Mouse (Mus musculus): Measurements from ENCODE around the gene Iffo2. TPM values are rescaled to one million over a fixed set of nuclear protein-coding genes. Genes with fewer than 3 reads are reported as not detected.

Iffo2 gene
- total RNA-seq, 2 experiments from 2014 or later: 15.7 to 17.5 TPM

DNA sequence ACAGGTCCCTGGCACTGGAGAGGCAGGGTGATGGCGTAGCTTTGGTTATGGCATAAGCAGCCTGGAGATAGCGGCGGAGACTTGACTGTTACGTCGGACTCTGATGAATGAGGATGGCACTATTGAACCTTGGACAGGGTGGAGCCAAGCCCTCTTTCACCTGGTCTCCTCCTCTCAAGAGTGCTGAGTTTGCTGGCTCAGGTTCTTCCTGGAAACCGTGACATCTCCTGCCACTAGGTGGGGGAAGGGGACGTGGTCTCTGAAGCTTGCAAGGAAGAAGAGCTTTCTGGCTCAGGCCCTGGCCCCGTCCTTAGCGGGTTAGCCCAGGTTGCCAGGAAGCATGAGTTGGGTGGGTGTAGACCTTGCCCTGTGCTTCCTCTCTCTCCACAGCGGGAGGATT, 99.8 kb downstream of the Iffo2 start:
- TF ChIP-seq CTCF (conservative IDR thresholded peaks at IDR 0.05): peak; percentile 20; the same call in 1 of the 2 replicates
- H3K4me3 ChIP-seq: no peak overlapping the region
- DNase-seq (ENCODE audit: low spot score in 2 of 2): no peak
- H3K27ac ChIP-seq: no peak overlapping the region

GRCm38 (mm10) chr4:139631141-139631540, 100.8 kb downstream of the Iffo2 start:
- no peak for DNase-seq (ENCODE audit: low spot score in 2 of 2)
- TF ChIP-seq CTCF (conservative IDR thresholded peaks at IDR 0.05): no peak
- Histone ChIP-seq H3K4me3 (no peak overlapping the region), H3K27ac (peak overlapping the region; percentile 21; the same call in 1 of the 2 replicates)

GRCm38 (mm10) chr4:139631569-139632253, 101.4 kb downstream of the Iffo2 start:
- Histone ChIP-seq H3K4me3 (no peak overlapping the region), H3K27ac (peak overlapping the region; percentile 21; the same call in 1 of the 2 replicates)
- no peak for DNase-seq (ENCODE audit: low spot score in 2 of 2)
- TF ChIP-seq CTCF (conservative IDR thresholded peaks at IDR 0.05): no peak; the same call in 1 of the 2 replicates

DNA sequence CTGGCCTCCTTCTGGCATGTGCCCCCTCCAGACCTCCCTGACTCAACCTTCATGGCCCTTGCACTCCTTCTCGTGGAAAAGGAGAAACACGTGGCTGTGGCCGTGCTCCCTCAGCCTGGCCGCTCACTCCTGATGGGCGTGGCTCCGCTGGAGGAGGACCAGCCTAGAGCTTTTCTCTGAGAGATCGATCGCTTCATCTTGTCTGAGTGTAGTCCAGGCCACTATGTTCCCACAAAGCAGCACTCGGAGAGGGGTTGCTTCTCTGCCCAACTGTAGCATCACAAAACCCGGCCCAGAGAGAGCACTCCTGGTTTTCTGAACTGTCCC, 101.9 kb downstream of the Iffo2 start:
- DNase-seq (ENCODE audit: low spot score in 2 of 2): no peak
- Histone ChIP-seq H3K27ac (no peak overlapping the region; the same call in 1 of the 2 replicates), H3K4me3 (no peak overlapping the region)
- no peak for TF ChIP-seq CTCF (conservative IDR thresholded peaks at IDR 0.05)

GRCm38 (mm10) chr4:139636373-139636772, 106.0 kb downstream of the Iffo2 start:
- DNase-seq (ENCODE audit: low spot score in 2 of 2): peak; percentile 52 to 86
- no peak overlapping the region for H3K27ac ChIP-seq
- TF ChIP-seq CTCF (conservative IDR thresholded peaks at IDR 0.05): peak; percentile 98
- no peak overlapping the region for H3K4me3 ChIP-seq

GRCm38 (mm10) chr4:139637847-139638246, 107.5 kb downstream of the Iffo2 start:
- no peak overlapping the region for H3K4me3 ChIP-seq
- no peak for TF ChIP-seq CTCF (conservative IDR thresholded peaks at IDR 0.05)
- no peak for DNase-seq (ENCODE audit: low spot score in 2 of 2)
- H3K27ac ChIP-seq: no peak overlapping the region

DNA sequence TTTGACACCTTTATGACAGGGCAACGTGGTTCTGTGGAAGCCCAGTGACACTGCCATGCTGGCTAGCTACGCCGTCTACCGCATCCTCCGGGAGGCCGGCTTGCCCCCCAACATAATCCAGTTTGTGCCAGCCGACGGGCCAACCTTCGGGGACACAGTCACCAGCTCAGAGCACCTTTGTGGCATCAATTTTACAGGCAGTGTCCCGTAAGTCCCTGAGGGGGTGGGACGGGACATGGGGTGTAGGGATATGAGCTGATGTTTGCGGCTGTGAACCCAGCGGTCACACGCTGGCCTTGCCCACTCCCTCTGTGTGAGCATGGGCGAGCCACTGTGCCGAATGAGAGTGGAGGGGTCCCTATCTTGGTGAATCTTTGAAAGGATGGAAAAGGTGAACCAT, 108.0 kb downstream of the Iffo2 start:
- Histone ChIP-seq H3K27ac (no peak overlapping the region), H3K4me3 (no peak overlapping the region)
- no peak for DNase-seq (ENCODE audit: low spot score in 2 of 2)
- no peak for TF ChIP-seq CTCF (conservative IDR thresholded peaks at IDR 0.05)

- TF ChIP-seq CTCF (conservative IDR thresholded peaks at IDR 0.05): no peak
- no peak overlapping the region for H3K4me3 ChIP-seq
- no peak overlapping the region for H3K27ac ChIP-seq
- no peak for DNase-seq (ENCODE audit: low spot score in 2 of 2)
Measured at GRCm38 (mm10) chr4:139639801-139640200, 109.5 kb downstream of the Iffo2 start.

DNA sequence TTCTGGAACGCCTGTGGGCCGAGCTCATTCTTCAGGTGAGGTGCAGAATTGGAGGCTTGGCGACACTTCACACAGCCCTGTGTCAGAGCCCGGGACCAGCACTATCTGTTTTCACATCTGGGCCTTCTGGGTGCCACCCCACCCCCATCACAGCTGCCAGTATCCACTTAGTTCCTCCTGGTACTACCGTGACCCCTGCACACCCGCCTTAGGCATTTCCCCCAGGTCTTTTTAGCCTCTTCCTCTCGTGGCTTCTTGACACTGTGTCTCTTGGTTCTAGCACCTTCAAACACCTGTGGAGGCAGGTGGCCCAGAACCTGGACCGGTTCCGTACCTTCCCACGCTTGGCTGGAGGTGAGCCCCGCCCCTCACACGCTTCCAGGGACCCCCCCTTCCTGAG, 110.0 kb downstream of the Iffo2 start:
- TF ChIP-seq CTCF (conservative IDR thresholded peaks at IDR 0.05): no peak
- Histone ChIP-seq H3K27ac (no peak overlapping the region), H3K4me3 (no peak overlapping the region)
- DNase-seq (ENCODE audit: low spot score in 2 of 2): no peak

- DNase-seq (ENCODE audit: low spot score in 2 of 2): no peak
- TF ChIP-seq CTCF (conservative IDR thresholded peaks at IDR 0.05): no peak
- Histone ChIP-seq H3K4me3 (no peak overlapping the region), H3K27ac (no peak overlapping the region)
Measured at GRCm38 (mm10) chr4:139640775-139641174, 110.4 kb downstream of the Iffo2 start.

- peak overlapping the region; percentile 42 for H3K4me3 ChIP-seq
- TF ChIP-seq CTCF (conservative IDR thresholded peaks at IDR 0.05): no peak
- no peak for DNase-seq (ENCODE audit: low spot score in 2 of 2)
- H3K27ac ChIP-seq: peak overlapping the region; percentile 48; the same call in 1 of the 2 replicates
Measured at GRCm38 (mm10) chr4:139641829-139642425, 111.6 kb downstream of the Iffo2 start.

- DNase-seq (ENCODE audit: low spot score in 2 of 2): peak; percentile 59 to 91
- H3K27ac ChIP-seq: no peak overlapping the region
- no peak overlapping the region for H3K4me3 ChIP-seq
- peak; percentile 95 for TF ChIP-seq CTCF (conservative IDR thresholded peaks at IDR 0.05)
Measured at GRCm38 (mm10) chr4:139643972-139644371, 113.6 kb downstream of the Iffo2 start.

GRCm38 (mm10) chr4:139646916-139647315, 116.6 kb downstream of the Iffo2 start:
- Histone ChIP-seq H3K4me3 (no peak overlapping the region), H3K27ac (no peak overlapping the region)
- TF ChIP-seq CTCF (conservative IDR thresholded peaks at IDR 0.05): peak; percentile 62
- DNase-seq (ENCODE audit: low spot score in 2 of 2): no peak

Measured in layer of hippocampus, adult 2 months (tissue).